Mouse (Mus musculus) megakaryocyte, adult 5-6 weeks (primary cell): ENCODE data around the gene Fam32a. TPM values are rescaled to one million over a fixed set of nuclear protein-coding genes. Genes with fewer than 3 reads are reported as not detected.

Experiments
- ATAC-seq: 2 replicates; pipeline ENCODE4 v1.8.0; 2016; ENCODE audit warnings: mild to moderate bottlenecking, inconsistent platforms; ENCODE audit not compliant: poor library complexity, severe bottlenecking
- total RNA-seq, 2 experiments: library from RNA; stranded (forward) in 1 of 2; stranded (reverse) in 1 of 2; fragments of 153-499, 151-499 nt in 1 of 2; fragments of 221-1000, 200-1000 nt in 1 of 2; gene quantifications; 2 replicates each; pipeline versions ENCODE4 v1.2.3 to v1.2.4; 2015 to 2017

Fam32a gene
- total RNA-seq (2015) (68.0 and 69.3 TPM in 2 replicates), total RNA-seq (2017) (57.1 and 62.0 TPM in 2 replicates)

- ATAC-seq = peak; percentile 90
Measured at GRCm38 (mm10) chr8:72219541-72220363, at the start of gene Fam32a. TSS of gene Fam32a (plus strand) at chr8:72219730.

GRCm38 (mm10) chr8:72177346-72177925 lies 42.1 kb upstream of the Fam32a start:
- ATAC-seq = peak; percentile 83

- ATAC-seq = peak; percentile 92
Measured at GRCm38 (mm10) chr8:72183554-72184202, 35.9 kb upstream of the Fam32a start.

- no peak for ATAC-seq
Measured at GRCm38 (mm10) chr8:72187793-72188331, 31.7 kb upstream of the Fam32a start.

- ATAC-seq = peak; percentile 96
Measured at GRCm38 (mm10) chr8:72189417-72190214, 29.9 kb upstream of the Fam32a start, which contains the start of gene Hsh2d. TSS of gene Hsh2d (plus strand) at chr8:72189638.

GRCm38 (mm10) chr8:72190215-72190539 lies 29.4 kb upstream of the Fam32a start:
- peak; percentile 75 for ATAC-seq

- no peak for ATAC-seq
Measured at GRCm38 (mm10) chr8:72192065-72192464, 27.5 kb upstream of the Fam32a start.

GRCm38 (mm10) chr8:72197997-72198396 lies 21.5 kb upstream of the Fam32a start:
- peak; percentile 81 for ATAC-seq

- no peak for ATAC-seq
Measured at GRCm38 (mm10) chr8:72208582-72208981, 10.9 kb upstream of the Fam32a start.

- no peak for ATAC-seq
Measured at GRCm38 (mm10) chr8:72210222-72210621, 9.3 kb upstream of the Fam32a start.

- ATAC-seq = peak; percentile 44; the same call in 1 of the 2 replicates
Measured at GRCm38 (mm10) chr8:72210710-72211109, 8.8 kb upstream of the Fam32a start.

GRCm38 (mm10) chr8:72211846-72212245 lies 7.7 kb upstream of the Fam32a start:
- ATAC-seq = no peak

GRCm38 (mm10) chr8:72212751-72213150 lies 6.8 kb upstream of the Fam32a start, which contains the start of gene Cib3:
TSS of gene Cib3 (minus strand) at chr8:72212837.
- no peak for ATAC-seq

- ATAC-seq = no peak
Measured at GRCm38 (mm10) chr8:72213536-72213935, 6.0 kb upstream of the Fam32a start, which contains the start of gene Gm11034. TSS of gene Gm11034 (minus strand) at chr8:72213636.

GRCm38 (mm10) chr8:72215060-72215459 lies 4.5 kb upstream of the Fam32a start:
- ATAC-seq = peak; percentile 33; the same call in 1 of the 2 replicates

- peak; percentile 77 for ATAC-seq
Measured at GRCm38 (mm10) chr8:72215871-72216270, 3.7 kb upstream of the Fam32a start.

GRCm38 (mm10) chr8:72218781-72219540 lies 569 bp upstream of the Fam32a start:
- no peak for ATAC-seq

GRCm38 (mm10) chr8:72220758-72221157 lies 1.2 kb downstream of the Fam32a start:
- ATAC-seq = no peak

- ATAC-seq = no peak
Measured at GRCm38 (mm10) chr8:72222656-72223055, 3.1 kb downstream of the Fam32a start.
